Mouse (Mus musculus) liver, postnatal 0 days (tissue): ENCODE measurements at regions not wholly inside any gene's neighbourhood (a gene's known extent, or its start where the extent isn't known, plus 50 kb on each side); places are given as distances from the start of the nearest gene placed in this dataset.
"Not testable (repeated sequence)": the region's sequence is repeated elsewhere in the genome, so short reads cannot be mapped to it uniquely, and the experiment has no call there.

Source experiments
- CTCF ChIP-seq: sonication (generic); IDR thresholded peaks from 2 replicates; pipeline ENCODE4 v1.5.1; 2016; ENCODE audit warnings: antibody characterized with exemption, low read depth
- EP300 ChIP-seq: IDR thresholded peaks from 2 replicates; pipeline ENCODE4 v1.6.1; 2016; ENCODE audit warnings: antibody characterized with exemption, low read depth, mild to moderate bottlenecking

- TF ChIP-seq CTCF, EP300: not testable (repeated sequence)
Measured at GRCm38 (mm10) chr6:37681331-37681730, 151.4 kb downstream of the Akr1d1 start.
